Mouse (Mus musculus) forelimb bud, embryonic 11.5 days (tissue): ENCODE results near the gene Erich6b.

ENCODE experiments used
- DNase-seq: peaks from one replicate; pipeline ENCODE4 v3.0.0-alpha.2; 2012; ENCODE audit warnings: low read depth, low spot score

Erich6b gene

GRCm38 (mm10) chr14:75706647-75707046, 64.6 kb downstream of the Erich6b start:
- no peak for DNase-seq

- DNase-seq = no peak
These were observed 65.7 kb downstream of the Erich6b start for GRCm38 (mm10) chr14:75707771-75708170.

- no peak for DNase-seq
These were observed 66.9 kb downstream of the Erich6b start for GRCm38 (mm10) chr14:75708986-75709385.

- DNase-seq = no peak
These were observed 69.7 kb downstream of the Erich6b start for GRCm38 (mm10) chr14:75711731-75712130.

- DNase-seq = no peak
These were observed 70.6 kb downstream of the Erich6b start for GRCm38 (mm10) chr14:75712687-75713086.

- DNase-seq = no peak
These were observed 71.6 kb downstream of the Erich6b start for GRCm38 (mm10) chr14:75713661-75714060.

GRCm38 (mm10) chr14:75716410-75716809, 74.4 kb downstream of the Erich6b start:
- no peak for DNase-seq
